Mouse (Mus musculus) heart, embryonic 15.5 days (tissue): ENCODE data around the gene Anks1b. TPM values are rescaled to one million over a fixed set of nuclear protein-coding genes. Genes with fewer than 3 reads are reported as not detected.
A peak's percentile ranks its signal among the peaks of the same experiment; 100 is the strongest.

ENCODE experiments used
- ATAC-seq: fragments of 200-750 bp; cut with Nextera tagmentation; replicated peaks from 2 replicates; pipeline ENCODE4 v1.8.0; 2017; ENCODE audit warnings: low read depth, moderate TSS enrichment; ENCODE audit not compliant: insufficient number of reproducible peaks, insufficient read depth, low FRiP score
- H3K27ac ChIP-seq: fragments of 300-500 bp; sonication (generic); 2 replicates; pipeline ENCODE4 v1.5.1; 2015; ENCODE audit warnings: mild to moderate bottlenecking, inconsistent platforms
- H3K27me3 ChIP-seq: fragments of 300-500 bp; sonication (generic); 2 replicates; pipeline ENCODE4 v1.6.1; 2015; ENCODE audit warnings: inconsistent platforms
- H3K36me3 ChIP-seq: fragments of 300-500 bp; sonication (generic); 2 replicates; pipeline ENCODE4 v1.6.1; 2015; ENCODE audit warnings: mild to moderate bottlenecking, inconsistent platforms
- H3K4me1 ChIP-seq: fragments of 300-500 bp; sonication (generic); replicated peaks from 2 replicates; pipeline ENCODE4 v1.6.1; 2015; ENCODE audit warnings: inconsistent platforms
- H3K4me2 ChIP-seq: fragments of 300-500 bp; sonication (generic); 2 replicates; pipeline ENCODE4 v1.6.1; 2015; ENCODE audit warnings: inconsistent platforms, mild to moderate bottlenecking, moderate library complexity
- H3K4me3 ChIP-seq: fragments of 300-500 bp; sonication (generic); 2 replicates; pipeline ENCODE4 v1.5.1; 2015; ENCODE audit warnings: mild to moderate bottlenecking, inconsistent platforms
- H3K9ac ChIP-seq: fragments of 300-500 bp; sonication (generic); 2 replicates; pipeline ENCODE4 v1.6.1; 2015; ENCODE audit warnings: mild to moderate bottlenecking, inconsistent platforms
- H3K9me3 ChIP-seq: fragments of 300-500 bp; sonication (generic); replicated peaks from 2 replicates; pipeline ENCODE4 v1.6.1; 2016; ENCODE audit warnings: inconsistent platforms
- WGBS: fragments of 180-500 bp; shearing (Covaris S2); methylation state at CpG from one replicate; pipeline ENCODE4 v1.1.7; 2015; ENCODE audit warnings: mixed read lengths; 5-methylcytosine and 5-hydroxymethylcytosine counted together
- polyA plus RNA-seq: library from polyadenylated mRNA; unstranded; fragments of >200 nt; fragmentation: Nextera tagmentation; extraction: Ambion mirVana; gene quantifications from 2 replicates; pipeline ENCODE4 v1.2.1, GENCODE M21; 2015

The Anks1b gene
- polyA plus RNA-seq, 1 experiment from 2014 or later = 0.79 TPM

- H3K4me3 ChIP-seq = no peak overlapping the region
- H3K9ac ChIP-seq = no peak overlapping the region
- no peak overlapping the region for H3K27ac ChIP-seq
- no peaks in the 10 kb centered on the region for H3K9me3 ChIP-seq
- no peaks in the 10 kb centered on the region for H3K4me1 ChIP-seq
- H3K4me2 ChIP-seq = no peak overlapping the region
- ATAC-seq = no peak
- H3K27me3 ChIP-seq = no peaks in the 10 kb centered on the region
- H3K36me3 ChIP-seq = no peaks in the 10 kb centered on the region
- WGBS = 85% methylated on average over 15 of the region's 15 CpGs
Measured at GRCm38 (mm10) chr10:90953103-90953709, 1079.9 kb downstream of the Anks1b start.

- Histone ChIP-seq H3K4me1 (no peaks in the 10 kb centered on the region), H3K9me3 (no peaks in the 10 kb centered on the region), H3K4me3 (no peak overlapping the region), H3K27me3 (no peaks in the 10 kb centered on the region), H3K36me3 (no peaks in the 10 kb centered on the region), H3K27ac (no peak overlapping the region), H3K9ac (no peak overlapping the region), H3K4me2 (no peak overlapping the region)
- no peak for ATAC-seq
- WGBS = 66% methylated on average over 6 of the region's 6 CpGs
Measured at GRCm38 (mm10) chr10:90953821-90954220, 1080.5 kb downstream of the Anks1b start.

- Histone ChIP-seq H3K9me3 (no peaks in the 10 kb centered on the region), H3K4me2 (no peak overlapping the region), H3K4me1 (no peaks in the 10 kb centered on the region), H3K9ac (no peak overlapping the region), H3K27me3 (peaks cover 6% of the 10 kb centered on the region), H3K36me3 (no peaks in the 10 kb centered on the region), H3K4me3 (no peak overlapping the region), H3K27ac (no peak overlapping the region)
- ATAC-seq = no peak
- 72% methylated on average over 7 of the region's 7 CpGs for WGBS
Measured at GRCm38 (mm10) chr10:90960374-90960773, 1087.1 kb downstream of the Anks1b start.

- peaks cover 47% of the 10 kb centered on the region for H3K27me3 ChIP-seq
- H3K4me1 ChIP-seq = peaks cover 4% of the 10 kb centered on the region
Measured at GRCm38 (mm10) chr10:90964511-90964910, 1091.2 kb downstream of the Anks1b start.

GRCm38 (mm10) chr10:90965671-90966315 is 1092.5 kb downstream of the Anks1b start:
- ATAC-seq = no peak
- 58% methylated on average over 14 of the region's 14 CpGs for WGBS
- Histone ChIP-seq H3K4me2 (no peak overlapping the region), H3K9ac (no peak overlapping the region), H3K4me1 (peaks cover 11% of the 10 kb centered on the region), H3K27me3 (peaks cover 53% of the 10 kb centered on the region), H3K4me3 (no peak overlapping the region), H3K36me3 (no peaks in the 10 kb centered on the region), H3K27ac (no peak overlapping the region), H3K9me3 (no peaks in the 10 kb centered on the region)

More at GRCm38 (mm10) chr10:90964511-90964910, 1091.2 kb downstream of the Anks1b start:
- no peaks in the 10 kb centered on the region for H3K9me3 ChIP-seq
- no peak overlapping the region for H3K27ac ChIP-seq
- no peaks in the 10 kb centered on the region for H3K36me3 ChIP-seq
- 24% methylated on average over 9 of the region's 9 CpGs for WGBS
- H3K9ac ChIP-seq = no peak overlapping the region
- no peak for ATAC-seq
- no peak overlapping the region for H3K4me2 ChIP-seq
- H3K4me3 ChIP-seq = no peak overlapping the region

GRCm38 (mm10) chr10:90966821-90967220 is 1093.5 kb downstream of the Anks1b start:
- peaks cover 11% of the 10 kb centered on the region for H3K4me1 ChIP-seq
- H3K27ac ChIP-seq = no peak overlapping the region
- H3K9me3 ChIP-seq = no peaks in the 10 kb centered on the region
- no peak overlapping the region for H3K4me2 ChIP-seq
- H3K27me3 ChIP-seq = peaks cover 53% of the 10 kb centered on the region
- H3K36me3 ChIP-seq = no peaks in the 10 kb centered on the region
- H3K4me3 ChIP-seq = no peak overlapping the region
- ATAC-seq = no peak; the same call in 1 of the 2 replicates
- no peak overlapping the region for H3K9ac ChIP-seq
- 6% methylated on average over 9 of the region's 9 CpGs for WGBS

- Histone ChIP-seq H3K4me3 (no peak overlapping the region), H3K27me3 (peaks cover 50% of the 10 kb centered on the region), H3K27ac (no peak overlapping the region), H3K9ac (no peak overlapping the region), H3K36me3 (no peaks in the 10 kb centered on the region), H3K4me1 (peaks cover 11% of the 10 kb centered on the region), H3K4me2 (no peak overlapping the region), H3K9me3 (no peaks in the 10 kb centered on the region)
- ATAC-seq = no peak
- 89% methylated on average over 10 of the region's 10 CpGs for WGBS
Measured at GRCm38 (mm10) chr10:90968247-90968646, 1094.9 kb downstream of the Anks1b start.

- Histone ChIP-seq H3K4me1 (peaks cover 11% of the 10 kb centered on the region), H3K9ac (peak overlapping the region; percentile 10), H3K4me2 (peak overlapping the region; percentile 90), H3K27ac (no peak overlapping the region), H3K27me3 (peaks cover 50% of the 10 kb centered on the region), H3K4me3 (peak overlapping the region; percentile 51), H3K9me3 (no peaks in the 10 kb centered on the region), H3K36me3 (no peaks in the 10 kb centered on the region)
- 0 out of 2 replicates have a peak, but pooled peaks have one; percentile 20 for ATAC-seq
- WGBS = 3% methylated on average over 72 of the region's 72 CpGs
Measured at GRCm38 (mm10) chr10:90969355-90970174, 1096.3 kb downstream of the Anks1b start.

- H3K4me3 ChIP-seq = no peak overlapping the region
- H3K9ac ChIP-seq = no peak overlapping the region
- H3K4me1 ChIP-seq = peaks cover 11% of the 10 kb centered on the region
- no peaks in the 10 kb centered on the region for H3K9me3 ChIP-seq
- no peak overlapping the region for H3K4me2 ChIP-seq
- H3K36me3 ChIP-seq = no peaks in the 10 kb centered on the region
- no peak for ATAC-seq
- H3K27ac ChIP-seq = no peak overlapping the region
- H3K27me3 ChIP-seq = peaks cover 46% of the 10 kb centered on the region
- WGBS = 46% methylated on average over 4 of the region's 4 CpGs
Measured at GRCm38 (mm10) chr10:90970560-90970959, 1097.3 kb downstream of the Anks1b start.

- no peak for ATAC-seq
- WGBS = 56% methylated on average over 2 of the region's 2 CpGs
- Histone ChIP-seq H3K9ac (no peak overlapping the region), H3K36me3 (no peaks in the 10 kb centered on the region), H3K9me3 (no peaks in the 10 kb centered on the region), H3K4me2 (no peak overlapping the region), H3K27ac (no peak overlapping the region), H3K4me3 (no peak overlapping the region), H3K27me3 (peaks cover 10% of the 10 kb centered on the region), H3K4me1 (peaks cover 11% of the 10 kb centered on the region)
Measured at GRCm38 (mm10) chr10:90974084-90974483, 1100.8 kb downstream of the Anks1b start.

GRCm38 (mm10) chr10:90974491-90974890 is 1101.2 kb downstream of the Anks1b start:
- H3K4me2 ChIP-seq = no peak overlapping the region
- no peaks in the 10 kb centered on the region for H3K36me3 ChIP-seq
- H3K27me3 ChIP-seq = peaks cover 6% of the 10 kb centered on the region
- H3K27ac ChIP-seq = no peak overlapping the region
- WGBS = 64% methylated on average over 6 of the region's 6 CpGs
- H3K9ac ChIP-seq = no peak overlapping the region
- ATAC-seq = no peak
- no peaks in the 10 kb centered on the region for H3K9me3 ChIP-seq
- peaks cover 7% of the 10 kb centered on the region for H3K4me1 ChIP-seq
- H3K4me3 ChIP-seq = no peak overlapping the region
